Mouse (Mus musculus): ENCODE measurements at regions not wholly inside any gene's neighbourhood (a gene's known extent, or its start where the extent isn't known, plus 50 kb on each side); places are given as distances from the start of the nearest gene placed in this dataset.
A peak's percentile ranks its signal among the peaks of the same experiment; 100 is the strongest.

- ATAC-seq (replicated peaks in 1 of 2; ENCODE audit: insufficient read depth in 1 of 2, low FRiP score in 2 of 2, low TSS enrichment in 1 of 2, low read depth in 1 of 2, poor library complexity in 2 of 2, severe bottlenecking in 2 of 2) = no peak
Observed at GRCm38 (mm10) chr3:132453927-132454326, 175.7 kb upstream of the Gimd1 start.

DNA sequence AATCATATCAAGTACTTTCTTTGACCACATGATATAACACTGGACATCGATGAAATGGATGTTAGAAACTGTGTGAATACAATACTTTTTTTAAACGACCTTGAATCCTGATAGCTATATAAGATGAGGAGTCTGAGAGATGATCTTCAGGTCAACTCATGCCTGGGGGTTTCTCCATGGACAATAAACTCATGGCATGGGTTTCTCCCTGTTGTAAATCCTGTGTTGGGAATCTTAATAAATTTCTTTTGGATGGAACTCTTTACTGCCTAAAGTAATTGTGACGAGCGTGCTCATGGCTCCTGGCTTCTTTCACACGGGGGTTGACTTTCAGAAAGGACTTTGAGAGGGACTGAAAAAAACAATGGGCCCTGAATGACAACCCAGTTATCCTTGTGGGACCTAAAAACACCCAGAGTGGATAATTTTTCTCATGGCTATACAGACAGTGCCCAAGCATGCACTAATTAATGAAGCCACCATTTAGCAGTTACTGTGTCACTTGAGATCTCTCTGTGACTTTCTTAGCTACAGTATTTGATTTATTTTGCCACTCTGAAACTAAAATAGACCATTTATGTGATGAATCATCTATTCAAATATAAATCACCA, 167.2 kb upstream of the Gimd1 start:
- no peak for ATAC-seq (replicated peaks in 1 of 2; ENCODE audit: insufficient read depth in 1 of 2, low FRiP score in 2 of 2, low TSS enrichment in 1 of 2, low read depth in 1 of 2, poor library complexity in 2 of 2, severe bottlenecking in 2 of 2)

DNA sequence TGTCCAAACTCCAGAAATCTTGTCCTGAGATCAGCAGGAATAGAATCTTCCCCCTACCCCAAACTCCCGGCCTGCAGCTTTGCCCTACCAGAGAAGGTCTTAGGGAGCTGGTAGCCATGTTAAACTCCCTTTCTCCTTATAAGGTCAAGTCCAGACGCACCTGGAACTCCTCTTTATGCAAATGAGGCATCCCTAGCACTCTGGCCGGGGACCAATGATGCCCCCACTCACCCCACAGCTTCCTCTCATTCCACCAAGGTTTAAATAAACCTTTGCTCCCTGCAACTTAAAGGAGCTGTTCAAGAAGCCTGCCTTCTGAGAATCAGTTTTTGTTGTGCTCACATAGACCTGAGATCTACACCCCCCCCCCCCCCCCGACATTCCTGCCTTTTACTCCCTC, 158.6 kb upstream of the Gimd1 start:
- no peak for ATAC-seq (replicated peaks in 1 of 2; ENCODE audit: insufficient read depth in 1 of 2, low FRiP score in 2 of 2, low TSS enrichment in 1 of 2, low read depth in 1 of 2, poor library complexity in 2 of 2, severe bottlenecking in 2 of 2)

DNA sequence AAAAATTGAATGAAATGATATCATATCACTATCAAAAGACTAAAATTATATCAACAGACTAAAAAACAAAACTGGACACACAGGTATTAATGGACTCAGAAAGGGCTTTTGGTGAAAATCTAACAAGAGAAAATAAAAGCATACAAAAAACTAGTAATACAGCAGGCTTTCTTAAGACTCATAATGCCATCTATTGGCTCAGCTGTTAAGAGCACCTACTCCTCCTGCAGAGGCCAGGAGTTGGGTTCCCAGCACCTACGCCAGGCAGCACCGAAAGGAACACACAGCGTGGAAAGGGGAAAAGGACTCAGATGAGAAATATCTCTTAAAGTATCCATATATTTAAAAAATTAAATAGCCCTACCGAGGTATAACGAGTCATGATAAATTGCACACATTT, 151.9 kb upstream of the Gimd1 start:
- ATAC-seq (replicated peaks in 1 of 2; ENCODE audit: insufficient read depth in 1 of 2, low FRiP score in 2 of 2, low TSS enrichment in 1 of 2, low read depth in 1 of 2, poor library complexity in 2 of 2, severe bottlenecking in 2 of 2) = no peak

- ATAC-seq (replicated peaks in 1 of 2; ENCODE audit: insufficient read depth in 1 of 2, low FRiP score in 2 of 2, low TSS enrichment in 1 of 2, low read depth in 1 of 2, poor library complexity in 2 of 2, severe bottlenecking in 2 of 2) = no peak
Observed at GRCm38 (mm10) chr3:132479275-132479674, 150.3 kb upstream of the Gimd1 start.

DNA sequence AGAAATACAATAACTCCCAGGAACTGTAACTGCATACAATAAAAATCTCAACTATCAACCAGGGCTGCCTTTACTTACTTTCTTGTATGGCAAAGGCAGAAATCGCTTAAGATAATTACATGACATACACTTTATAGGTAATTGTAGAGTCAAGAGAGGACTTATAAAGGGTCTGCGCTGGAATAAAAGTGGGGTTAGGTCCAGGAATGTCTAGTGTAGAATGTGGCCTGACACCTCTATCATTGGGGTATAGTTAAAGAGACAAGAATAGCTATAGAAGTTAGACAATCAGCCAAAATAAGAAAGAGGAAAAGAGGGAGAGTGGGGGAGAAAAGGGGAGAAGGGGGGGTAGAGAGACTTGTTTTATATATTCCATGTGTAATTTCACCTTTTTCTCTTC, 144.8 kb upstream of the Gimd1 start:
- no peak for ATAC-seq (replicated peaks in 1 of 2; ENCODE audit: insufficient read depth in 1 of 2, low FRiP score in 2 of 2, low TSS enrichment in 1 of 2, low read depth in 1 of 2, poor library complexity in 2 of 2, severe bottlenecking in 2 of 2)

- no peak for ATAC-seq (replicated peaks in 1 of 2; ENCODE audit: insufficient read depth in 1 of 2, low FRiP score in 2 of 2, low TSS enrichment in 1 of 2, low read depth in 1 of 2, poor library complexity in 2 of 2, severe bottlenecking in 2 of 2)
Observed at GRCm38 (mm10) chr3:132485553-132485952, 144.1 kb upstream of the Gimd1 start.

GRCm38 (mm10) chr3:132506095-132506494, 123.5 kb upstream of the Gimd1 start:
- ATAC-seq (replicated peaks in 1 of 2; ENCODE audit: insufficient read depth in 1 of 2, low FRiP score in 2 of 2, low TSS enrichment in 1 of 2, low read depth in 1 of 2, poor library complexity in 2 of 2, severe bottlenecking in 2 of 2) = peak; percentile 97 to 98

DNA sequence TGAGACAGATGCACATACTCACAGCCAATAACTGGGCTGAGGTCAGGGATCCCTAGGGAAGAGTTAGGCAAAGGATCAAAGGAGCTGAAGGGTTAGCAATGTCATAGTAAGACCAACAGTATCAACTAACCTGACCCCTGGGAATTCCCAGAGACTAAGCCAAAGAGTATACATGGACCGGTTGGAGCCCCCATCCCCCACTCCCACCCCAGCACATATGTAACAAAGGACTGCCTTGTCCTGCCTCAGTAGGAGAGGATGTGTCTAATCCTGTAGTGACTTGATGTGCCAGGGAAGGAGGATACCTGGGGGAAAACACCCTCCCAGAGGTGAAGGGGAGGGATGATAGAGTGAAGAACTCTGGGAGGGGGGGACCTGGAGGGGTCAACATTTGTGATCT, 119.4 kb upstream of the Gimd1 start:
- no peak for ATAC-seq (replicated peaks in 1 of 2; ENCODE audit: insufficient read depth in 1 of 2, low FRiP score in 2 of 2, low TSS enrichment in 1 of 2, low read depth in 1 of 2, poor library complexity in 2 of 2, severe bottlenecking in 2 of 2)

GRCm38 (mm10) chr3:132512526-132513102, 117.0 kb upstream of the Gimd1 start:
- no peak for ATAC-seq (replicated peaks in 1 of 2; ENCODE audit: insufficient read depth in 1 of 2, low FRiP score in 2 of 2, low TSS enrichment in 1 of 2, low read depth in 1 of 2, poor library complexity in 2 of 2, severe bottlenecking in 2 of 2)

DNA sequence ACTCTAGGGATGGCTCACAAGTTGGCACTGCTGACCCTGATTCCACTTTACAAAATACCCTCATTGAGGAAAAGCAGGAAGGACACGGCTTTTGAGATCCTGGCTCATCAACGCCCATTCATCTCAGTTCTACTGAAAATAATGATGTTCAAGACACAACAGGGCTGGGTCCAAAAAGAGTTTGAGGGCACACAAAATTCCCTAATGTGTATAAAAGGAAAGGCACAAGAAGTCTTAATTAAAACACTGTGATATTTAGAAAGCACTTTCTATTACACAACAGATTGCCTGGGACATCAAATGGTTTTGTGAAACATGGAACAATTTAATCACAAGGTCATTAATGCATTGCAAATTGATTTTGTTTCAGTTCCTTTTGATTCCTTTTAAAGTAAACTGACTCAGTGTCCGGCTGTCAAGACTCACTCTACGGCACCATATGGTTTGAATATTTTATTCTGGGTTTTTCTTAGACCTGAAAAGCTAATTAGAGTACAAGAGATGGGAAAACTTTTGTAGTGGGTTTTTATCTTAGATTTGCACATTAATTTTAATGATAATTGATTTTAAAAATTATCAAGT, 96.2 kb upstream of the Gimd1 start:
- ATAC-seq (replicated peaks in 1 of 2; ENCODE audit: insufficient read depth in 1 of 2, low FRiP score in 2 of 2, low TSS enrichment in 1 of 2, low read depth in 1 of 2, poor library complexity in 2 of 2, severe bottlenecking in 2 of 2) = no peak

DNA sequence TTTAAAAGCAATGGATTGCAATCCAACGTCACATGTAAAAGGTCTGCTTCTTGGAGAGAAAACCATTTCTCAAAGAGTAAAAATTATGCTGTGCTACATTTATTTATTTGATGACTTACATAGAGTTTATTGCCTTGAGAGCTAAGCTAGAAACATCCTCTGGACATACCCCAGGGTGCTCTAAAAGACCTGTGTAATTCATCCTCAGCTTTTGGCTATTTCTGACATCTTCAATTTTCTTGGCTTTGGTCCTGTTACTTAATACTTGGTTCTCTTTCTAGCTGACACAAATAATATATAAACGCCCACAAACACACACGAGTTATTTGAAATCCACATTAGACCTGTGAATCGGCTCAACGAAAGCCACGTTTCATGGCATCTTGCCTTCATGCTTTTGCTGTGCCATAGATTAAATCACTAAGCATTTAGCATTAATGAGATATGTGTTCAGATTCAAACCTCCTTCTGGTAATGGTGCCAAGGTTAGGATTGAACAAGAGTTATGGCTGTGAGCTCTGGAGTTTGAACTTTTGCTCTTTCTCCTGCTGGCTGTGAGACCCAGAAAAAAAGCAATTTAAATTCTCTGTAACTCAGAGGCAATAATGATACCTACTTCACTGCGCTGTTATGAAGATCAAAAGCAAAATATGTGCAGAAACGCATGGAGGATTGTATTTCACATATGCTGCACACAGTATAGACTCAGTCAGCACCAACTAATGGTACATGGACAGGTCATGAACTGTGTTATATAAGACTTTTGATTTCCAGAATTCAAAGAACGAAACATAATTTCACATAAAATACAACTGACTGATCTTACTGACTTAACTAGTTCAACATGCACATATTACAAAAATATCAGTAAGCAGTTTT, 89.6 kb upstream of the Gimd1 start:
- ATAC-seq (replicated peaks in 1 of 2; ENCODE audit: insufficient read depth in 1 of 2, low FRiP score in 2 of 2, low TSS enrichment in 1 of 2, low read depth in 1 of 2, poor library complexity in 2 of 2, severe bottlenecking in 2 of 2) = no peak

GRCm38 (mm10) chr3:132551238-132551808, 78.3 kb upstream of the Gimd1 start:
- no peak for ATAC-seq (replicated peaks in 1 of 2; ENCODE audit: insufficient read depth in 1 of 2, low FRiP score in 2 of 2, low TSS enrichment in 1 of 2, low read depth in 1 of 2, poor library complexity in 2 of 2, severe bottlenecking in 2 of 2)

- ATAC-seq (replicated peaks in 1 of 2; ENCODE audit: insufficient read depth in 1 of 2, low FRiP score in 2 of 2, low TSS enrichment in 1 of 2, low read depth in 1 of 2, poor library complexity in 2 of 2, severe bottlenecking in 2 of 2) = no peak
Observed at GRCm38 (mm10) chr3:132565755-132566154, 63.9 kb upstream of the Gimd1 start.

DNA sequence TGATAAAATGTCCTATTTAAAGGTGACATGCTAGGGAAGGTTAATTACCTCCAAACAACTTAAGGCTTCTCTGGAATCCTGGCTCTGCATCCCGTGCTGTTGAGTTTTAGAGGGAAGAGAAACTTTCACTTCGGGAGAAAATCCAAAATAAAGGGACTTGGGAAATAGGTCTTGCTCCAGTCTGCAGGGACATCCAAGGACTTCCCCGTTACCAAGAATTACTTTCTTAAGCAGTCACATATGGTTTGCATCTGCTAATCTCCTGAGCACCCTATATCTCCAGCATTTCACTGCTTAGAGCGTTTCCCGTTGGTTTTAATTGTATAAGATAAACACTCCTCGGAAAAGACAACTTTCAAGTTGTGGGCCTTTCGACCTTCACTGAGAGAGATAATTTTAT, 63.3 kb upstream of the Gimd1 start:
- ATAC-seq (replicated peaks in 1 of 2; ENCODE audit: insufficient read depth in 1 of 2, low FRiP score in 2 of 2, low TSS enrichment in 1 of 2, low read depth in 1 of 2, poor library complexity in 2 of 2, severe bottlenecking in 2 of 2) = no peak
